Mouse (Mus musculus): ENCODE results near the gene Ccl22. TPM values are rescaled to one million over a fixed set of nuclear protein-coding genes. Genes with fewer than 3 reads are reported as not detected.
A peak's percentile ranks its signal among the peaks of the same experiment; 100 is the strongest.

Gene Ccl22
- polyA plus RNA-seq, 1 experiment = not detected

DNA sequence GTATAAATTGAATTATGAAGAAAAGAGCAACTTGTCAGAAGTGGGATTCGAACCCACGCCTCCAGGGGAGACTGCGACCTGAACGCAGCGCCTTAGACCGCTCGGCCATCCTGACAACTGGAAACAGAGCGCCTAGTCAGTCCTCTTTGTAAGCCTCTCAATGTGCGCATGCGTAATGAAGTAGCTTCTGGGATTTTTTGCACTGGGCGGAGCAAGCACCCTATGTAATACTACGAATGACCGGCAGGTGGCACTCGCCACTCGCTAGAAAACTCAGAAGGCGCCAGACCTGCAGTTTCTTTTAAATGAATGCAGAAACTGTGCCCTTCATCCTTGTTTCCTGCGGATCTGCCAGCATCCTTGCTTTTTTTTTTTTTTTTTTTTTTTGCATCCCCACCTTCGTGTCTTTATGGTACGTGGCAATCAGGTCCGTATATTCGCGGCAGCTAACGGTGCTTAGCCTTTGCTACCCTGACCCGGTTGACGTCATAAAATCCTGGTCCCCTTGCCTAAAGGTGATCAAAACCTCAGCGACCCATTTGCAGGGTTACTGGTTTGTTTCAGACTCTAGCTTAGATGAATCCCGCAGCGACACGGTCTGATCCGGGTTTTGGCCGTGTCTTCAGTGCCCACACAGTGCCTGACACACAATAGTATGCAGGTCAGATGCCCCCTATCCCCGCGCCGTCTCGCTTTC lies 41.3 kb upstream of the Ccl22 start:
- WGBS = 0% methylated on average over 35 of the region's 35 CpGs
- H3K4me3 ChIP-seq (ENCODE audit: insufficient read depth, low read depth, low read length) = peak overlapping the region; percentile 58
- H3K27ac ChIP-seq (ENCODE audit: insufficient read depth, low read depth, low read length) = peak overlapping the region; percentile 96
- TF ChIP-seq POLR2A (IDR thresholded peaks at IDR 0.05; ENCODE audit: insufficient read depth, low read depth, low read length) (no peak), CTCF (IDR thresholded peaks at IDR 0.05; ENCODE audit: insufficient read depth, low read depth, low read length) (peak; percentile 83)
- peaks cover 18% of the 10 kb centered on the region for H3K4me1 ChIP-seq (ENCODE audit: control insufficient read depth, insufficient read depth, low read length)

GRCm38 (mm10) chr8:94704669-94704984 lies 40.8 kb upstream of the Ccl22 start:
- Histone ChIP-seq H3K4me3 (ENCODE audit: insufficient read depth, low read depth, low read length) (peak overlapping the region; percentile 58), H3K4me1 (ENCODE audit: control insufficient read depth, insufficient read depth, low read length) (peaks cover 16% of the 10 kb centered on the region), H3K27ac (ENCODE audit: insufficient read depth, low read depth, low read length) (peak overlapping the region; percentile 96)
- TF ChIP-seq POLR2A (IDR thresholded peaks at IDR 0.05; ENCODE audit: insufficient read depth, low read depth, low read length) (no peak), CTCF (IDR thresholded peaks at IDR 0.05; ENCODE audit: insufficient read depth, low read depth, low read length) (no peak)
- WGBS = 7% methylated on average over 9 of the region's 9 CpGs

DNA sequence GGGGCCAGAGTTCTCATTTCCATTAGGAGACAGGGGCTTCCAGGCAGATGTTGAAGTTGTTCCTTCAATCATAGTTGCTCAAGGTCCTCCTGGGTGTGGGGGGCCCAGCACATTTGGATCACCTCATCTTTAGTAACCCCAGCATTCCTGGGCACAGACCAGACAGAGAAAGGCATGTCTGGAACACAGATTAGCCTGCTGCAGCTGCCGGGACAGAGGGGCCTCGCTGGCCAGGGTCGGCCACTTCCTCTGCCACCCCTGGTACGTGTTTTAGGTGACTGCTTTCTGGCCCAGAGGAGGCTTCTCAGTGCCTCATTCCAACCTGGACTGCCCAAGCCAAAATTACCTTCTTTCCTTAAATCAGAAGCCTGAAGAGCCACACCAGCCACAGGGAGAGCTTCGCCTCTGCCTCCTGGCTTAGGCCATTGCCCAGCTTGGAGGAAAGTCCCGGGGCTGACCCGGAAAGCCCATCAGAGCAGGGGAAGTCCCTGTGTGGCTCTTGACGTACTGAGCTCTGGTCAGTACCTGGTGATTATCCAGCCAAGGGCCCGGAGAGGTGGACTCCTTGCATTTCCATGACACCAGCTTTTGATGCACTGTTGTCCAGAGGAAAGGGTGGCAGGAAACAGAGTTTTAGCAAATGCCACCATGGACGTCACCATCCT lies 39.7 kb upstream of the Ccl22 start:
- no peak for TF ChIP-seq CTCF (IDR thresholded peaks at IDR 0.05; ENCODE audit: insufficient read depth, low read depth, low read length)
- no peak for TF ChIP-seq POLR2A (IDR thresholded peaks at IDR 0.05; ENCODE audit: insufficient read depth, low read depth, low read length)
- 92% methylated on average over 10 of the region's 10 CpGs for WGBS
- H3K27ac ChIP-seq (ENCODE audit: insufficient read depth, low read depth, low read length) = no peak overlapping the region
- peaks cover 16% of the 10 kb centered on the region for H3K4me1 ChIP-seq (ENCODE audit: control insufficient read depth, insufficient read depth, low read length)
- no peak overlapping the region for H3K4me3 ChIP-seq (ENCODE audit: insufficient read depth, low read depth, low read length)

GRCm38 (mm10) chr8:94706732-94707395 lies 38.5 kb upstream of the Ccl22 start:
- H3K4me3 ChIP-seq (ENCODE audit: insufficient read depth, low read depth, low read length) = no peak overlapping the region
- no peak overlapping the region for H3K27ac ChIP-seq (ENCODE audit: insufficient read depth, low read depth, low read length)
- H3K4me1 ChIP-seq (ENCODE audit: control insufficient read depth, insufficient read depth, low read length) = peaks cover 18% of the 10 kb centered on the region
- WGBS = 65% methylated on average over 9 of the region's 9 CpGs
- no peak for TF ChIP-seq CTCF (IDR thresholded peaks at IDR 0.05; ENCODE audit: insufficient read depth, low read depth, low read length)
- TF ChIP-seq POLR2A (IDR thresholded peaks at IDR 0.05; ENCODE audit: insufficient read depth, low read depth, low read length) = no peak

GRCm38 (mm10) chr8:94710336-94710735 lies 35.1 kb upstream of the Ccl22 start:
- TF ChIP-seq CTCF (IDR thresholded peaks at IDR 0.05; ENCODE audit: insufficient read depth, low read depth, low read length) = no peak
- no peak for TF ChIP-seq POLR2A (IDR thresholded peaks at IDR 0.05; ENCODE audit: insufficient read depth, low read depth, low read length)
- WGBS = 73% methylated on average over 8 of the region's 8 CpGs
- no peak overlapping the region for H3K4me3 ChIP-seq (ENCODE audit: insufficient read depth, low read depth, low read length)
- no peak overlapping the region for H3K27ac ChIP-seq (ENCODE audit: insufficient read depth, low read depth, low read length)
- H3K4me1 ChIP-seq (ENCODE audit: control insufficient read depth, insufficient read depth, low read length) = peaks cover 22% of the 10 kb centered on the region

GRCm38 (mm10) chr8:94711160-94711718 lies 34.2 kb upstream of the Ccl22 start:
- TF ChIP-seq POLR2A (IDR thresholded peaks at IDR 0.05; ENCODE audit: insufficient read depth, low read depth, low read length) = no peak
- no peak for TF ChIP-seq CTCF (IDR thresholded peaks at IDR 0.05; ENCODE audit: insufficient read depth, low read depth, low read length)
- Histone ChIP-seq H3K4me3 (ENCODE audit: insufficient read depth, low read depth, low read length) (no peak overlapping the region), H3K27ac (ENCODE audit: insufficient read depth, low read depth, low read length) (no peak overlapping the region), H3K4me1 (ENCODE audit: control insufficient read depth, insufficient read depth, low read length) (peaks cover 16% of the 10 kb centered on the region)
- WGBS = 53% methylated on average over 5 of the region's 5 CpGs

DNA sequence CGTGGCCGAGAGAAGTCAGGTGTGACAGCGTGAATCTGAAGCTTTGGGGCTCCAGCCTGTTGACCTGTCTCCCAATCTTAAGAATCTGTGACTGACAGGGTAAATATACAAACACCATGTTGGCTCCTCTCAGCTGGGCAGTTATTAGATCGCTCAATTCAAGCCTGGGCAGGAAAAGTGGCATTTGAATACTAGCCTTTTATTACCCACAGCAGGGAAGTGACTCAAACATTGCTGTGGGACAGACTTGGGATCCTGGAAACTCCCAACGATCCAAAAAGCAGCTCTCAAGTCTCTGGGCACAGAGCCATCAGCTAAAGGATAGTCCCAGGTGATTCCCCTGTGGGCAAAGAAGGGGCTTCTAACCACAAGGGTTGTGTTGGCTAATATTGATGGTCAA lies 30.8 kb upstream of the Ccl22 start:
- Histone ChIP-seq H3K27ac (ENCODE audit: insufficient read depth, low read depth, low read length) (no peak overlapping the region), H3K4me1 (ENCODE audit: control insufficient read depth, insufficient read depth, low read length) (peaks cover 6% of the 10 kb centered on the region), H3K4me3 (ENCODE audit: insufficient read depth, low read depth, low read length) (no peak overlapping the region)
- WGBS = 42% methylated on average over 5 of the region's 5 CpGs
- TF ChIP-seq POLR2A (IDR thresholded peaks at IDR 0.05; ENCODE audit: insufficient read depth, low read depth, low read length) (no peak), CTCF (IDR thresholded peaks at IDR 0.05; ENCODE audit: insufficient read depth, low read depth, low read length) (no peak)

DNA sequence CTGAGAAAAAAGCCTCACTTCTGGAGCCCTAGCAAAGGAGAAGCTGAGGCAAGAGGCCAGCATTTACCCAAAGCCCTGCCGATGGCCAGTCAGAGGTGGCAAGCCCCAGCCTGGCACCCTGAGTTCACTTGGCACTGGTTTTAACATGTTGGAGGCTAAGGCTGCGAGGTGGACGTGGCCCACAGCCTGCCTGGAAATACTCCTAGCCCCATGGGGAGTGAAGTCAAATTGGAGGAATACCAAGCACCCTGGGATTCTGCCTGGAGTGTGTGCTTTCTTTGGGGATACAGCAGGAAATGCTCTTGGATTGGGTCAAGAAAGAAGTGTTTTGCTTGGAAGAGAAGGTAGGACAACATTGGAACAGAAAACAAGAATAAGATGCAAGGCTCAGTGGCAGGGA lies 29.5 kb upstream of the Ccl22 start:
- WGBS = 54% methylated on average over 3 of the region's 3 CpGs
- no peak overlapping the region for H3K4me3 ChIP-seq (ENCODE audit: insufficient read depth, low read depth, low read length)
- H3K4me1 ChIP-seq (ENCODE audit: control insufficient read depth, insufficient read depth, low read length) = peaks cover 6% of the 10 kb centered on the region
- no peak overlapping the region for H3K27ac ChIP-seq (ENCODE audit: insufficient read depth, low read depth, low read length)
- TF ChIP-seq CTCF (IDR thresholded peaks at IDR 0.05; ENCODE audit: insufficient read depth, low read depth, low read length) = no peak
- no peak for TF ChIP-seq POLR2A (IDR thresholded peaks at IDR 0.05; ENCODE audit: insufficient read depth, low read depth, low read length)

DNA sequence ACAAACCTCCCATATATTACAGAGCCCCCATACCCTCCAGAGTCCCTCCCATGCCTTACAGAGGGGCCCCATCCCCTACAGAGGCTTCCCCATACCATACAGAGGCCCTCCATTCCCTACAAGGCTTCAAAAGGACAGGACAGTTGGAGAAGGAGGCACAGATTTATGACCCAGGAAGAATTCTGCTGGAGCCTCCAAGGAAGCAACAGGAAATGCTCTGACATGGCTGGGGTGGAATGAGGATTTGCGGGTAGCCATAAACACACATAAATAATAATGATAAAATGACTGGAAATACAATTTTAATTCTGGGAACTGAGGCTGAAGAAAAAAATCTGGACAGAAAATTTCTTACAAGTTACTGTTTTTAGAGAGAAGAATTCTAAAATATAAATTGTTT lies 28.5 kb upstream of the Ccl22 start:
- TF ChIP-seq POLR2A (IDR thresholded peaks at IDR 0.05; ENCODE audit: insufficient read depth, low read depth, low read length) = no peak

More for the DNA sequence above, 28.5 kb upstream of the Ccl22 start:
- Histone ChIP-seq H3K27ac (ENCODE audit: insufficient read depth, low read depth, low read length) (no peak overlapping the region), H3K4me1 (ENCODE audit: control insufficient read depth, insufficient read depth, low read length) (peaks cover 4% of the 10 kb centered on the region), H3K4me3 (ENCODE audit: insufficient read depth, low read depth, low read length) (no peak overlapping the region)
- WGBS = 92% methylated on average over 1 of the region's 1 CpGs

Data from olfactory bulb, adult 2 months (tissue).